Mouse (Mus musculus) heart, postnatal 0 days (tissue): ENCODE data around the gene Gm17651. TPM values are rescaled to one million over a fixed set of nuclear protein-coding genes. Genes with fewer than 3 reads are reported as not detected.

Source experiments
- ATAC-seq: fragments of 200-750 bp; cut with Nextera tagmentation; 2 replicates; pipeline ENCODE4 v1.8.0; 2017; ENCODE audit warnings: low read depth, moderate number of reproducible peaks, moderate library complexity; ENCODE audit not compliant: insufficient read depth
- DNase-seq: peaks from one replicate; pipeline ENCODE4 v3.0.0-alpha.2; 2016; ENCODE audit warnings: low spot score
- H3K27ac ChIP-seq: fragments of 300-500 bp; sonication (generic); 2 replicates; pipeline ENCODE4 v1.5.1; 2014; ENCODE audit warnings: low read depth, mild to moderate bottlenecking
- H3K27me3 ChIP-seq: fragments of 300-500 bp; sonication (generic); 2 replicates; pipeline ENCODE4 v1.6.1; 2014; ENCODE audit warnings: low read length, mixed read lengths; ENCODE audit not compliant: control insufficient read depth, insufficient read depth
- H3K36me3 ChIP-seq: fragments of 300-500 bp; sonication (generic); replicated peaks from 2 replicates; pipeline ENCODE4 v1.6.1; 2014; ENCODE audit warnings: low read length, mixed read lengths; ENCODE audit not compliant: control insufficient read depth, insufficient read depth
- H3K4me1 ChIP-seq: fragments of 300-500 bp; sonication (generic); 2 replicates; pipeline ENCODE4 v1.6.1; 2014; ENCODE audit warnings: antibody characterized with exemption; ENCODE audit not compliant: control insufficient read depth, insufficient read depth
- H3K4me2 ChIP-seq: fragments of 300-500 bp; sonication (generic); 2 replicates; pipeline ENCODE4 v1.6.1; 2014; ENCODE audit warnings: low read depth, mild to moderate bottlenecking, low read length, moderate library complexity
- H3K4me3 ChIP-seq: fragments of 300-500 bp; sonication (generic); 2 replicates; pipeline ENCODE4 v1.5.1; 2014; ENCODE audit warnings: low read depth, low read length
- H3K9ac ChIP-seq: fragments of 300-500 bp; sonication (generic); replicated peaks from 2 replicates; pipeline ENCODE4 v1.6.1; 2014; ENCODE audit warnings: low read depth, low read length, mixed read lengths
- H3K9me3 ChIP-seq: fragments of 300-500 bp; sonication (generic); replicated peaks from 2 replicates; pipeline ENCODE4 v1.6.1; 2016; ENCODE audit warnings: low read length; ENCODE audit not compliant: control insufficient read depth
- CTCF ChIP-seq: IDR thresholded peaks from 2 replicates; pipeline ENCODE4 v1.5.1; 2016; ENCODE audit warnings: antibody characterized with exemption, control low read depth, low read depth
- EP300 ChIP-seq: IDR thresholded peaks from 2 replicates; pipeline ENCODE4 v1.6.1; 2016; ENCODE audit warnings: antibody characterized with exemption, low read depth
- WGBS: fragments of 180-500 bp; shearing (Covaris S2); extraction: QIAGEN DNeasy Blood & Tissue Kit; methylation state at CpG from one replicate; pipeline ENCODE4 v1.1.7; 2014; 5-methylcytosine and 5-hydroxymethylcytosine counted together
- polyA plus RNA-seq: library from polyadenylated mRNA; unstranded; fragments of >200 nt; fragmentation: Nextera tagmentation; extraction: Ambion mirVana; gene quantifications from 2 replicates; pipeline ENCODE4 v1.2.1, GENCODE M21; 2015
- total RNA-seq: library from RNA; depleted of rRNA; stranded (reverse); fragments of >200 nt; gene quantifications from 2 replicates; pipeline ENCODE4 v1.2.3, GENCODE M21; 2014; ENCODE audit warnings: low replicate concordance

The Gm17651 gene
- total and polyA plus RNA-seq, 2 experiments from 2014 or later, result not detected

- Histone ChIP-seq H3K27ac (no peak overlapping the region), H3K4me2 (no peak overlapping the region), H3K9ac (no peak overlapping the region), H3K27me3 (no peaks in the 10 kb centered on the region), H3K4me3 (no peak overlapping the region), H3K36me3 (no peaks in the 10 kb centered on the region), H3K9me3 (no peaks in the 10 kb centered on the region), H3K4me1 (0 out of 2 replicates have a peak, but pooled peaks cover 5% of the 10 kb centered on the region)
- DNase-seq (no peak), ATAC-seq (no peak)
- TF ChIP-seq CTCF (no peak), EP300 (no peak)
- WGBS, result 87% methylated on average over 3 of the region's 3 CpGs
Measured at GRCm38 (mm10) chr3:97678416-97678815, 3.9 kb upstream of the Gm17651 start.

DNA sequence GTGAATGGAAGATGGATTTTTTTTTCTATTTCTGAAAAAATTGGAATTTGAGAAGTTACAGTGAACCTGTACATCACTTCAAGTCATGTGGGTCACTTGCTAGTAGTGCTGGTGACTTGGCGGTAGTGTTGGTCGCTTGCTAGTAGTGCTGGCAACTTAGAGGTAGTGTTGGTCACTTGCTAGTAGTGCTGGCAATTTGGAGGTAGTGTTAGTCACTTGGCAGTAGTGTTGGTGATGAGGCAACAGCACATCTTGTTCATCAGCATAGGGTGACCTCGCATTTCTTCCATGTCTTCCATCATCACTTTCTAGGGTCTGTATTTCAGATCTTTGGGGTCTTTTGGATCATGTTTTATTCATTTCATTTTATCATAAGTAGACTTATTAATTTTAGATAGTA, 1.6 kb upstream of the Gm17651 start:
- H3K9me3 ChIP-seq, result no peaks in the 10 kb centered on the region
- ATAC-seq (no peak), DNase-seq (no peak)
- TF ChIP-seq CTCF (no peak), EP300 (no peak)
- H3K9ac ChIP-seq, result no peak overlapping the region
- no peak overlapping the region for H3K27ac ChIP-seq
- H3K27me3 ChIP-seq, result no peaks in the 10 kb centered on the region
- no peak overlapping the region for H3K4me3 ChIP-seq
- H3K36me3 ChIP-seq, result peaks cover 14% of the 10 kb centered on the region
- 90% methylated on average over 3 of the region's 3 CpGs for WGBS
- H3K4me2 ChIP-seq, result no peak overlapping the region
- H3K4me1 ChIP-seq, result no peaks in the 10 kb centered on the region

GRCm38 (mm10) chr3:97667093-97667675, 7.3 kb downstream of the Gm17651 start:
- H3K4me2 ChIP-seq, result no peak overlapping the region
- peaks cover 70% of the 10 kb centered on the region for H3K36me3 ChIP-seq
- peak; percentile 22; the same call in 1 of the 2 replicates for ATAC-seq
- 33% methylated on average over 14 of the region's 14 CpGs for WGBS
- H3K9me3 ChIP-seq, result no peaks in the 10 kb centered on the region
- H3K4me3 ChIP-seq, result no peak overlapping the region
- DNase-seq, result no peak
- no peak overlapping the region for H3K27ac ChIP-seq
- H3K9ac ChIP-seq, result no peak overlapping the region
- H3K4me1 ChIP-seq, result peaks cover 12% of the 10 kb centered on the region; the same call in 1 of the 2 replicates
- TF ChIP-seq CTCF (no peak), EP300 (no peak)
- H3K27me3 ChIP-seq, result no peaks in the 10 kb centered on the region

- Histone ChIP-seq H3K27me3 (no peaks in the 10 kb centered on the region), H3K4me1 (peaks cover 12% of the 10 kb centered on the region; the same call in 1 of the 2 replicates), H3K36me3 (peaks cover 61% of the 10 kb centered on the region), H3K9ac (no peak overlapping the region), H3K4me3 (no peak overlapping the region), H3K27ac (no peak overlapping the region), H3K9me3 (no peaks in the 10 kb centered on the region), H3K4me2 (no peak overlapping the region)
- WGBS, result 47% methylated on average over 8 of the region's 8 CpGs
- TF ChIP-seq CTCF, result no peak
- no peak for TF ChIP-seq EP300
- DNase-seq (no peak), ATAC-seq (no peak)
Measured at GRCm38 (mm10) chr3:97666154-97666553, 8.3 kb downstream of the Gm17651 start.

GRCm38 (mm10) chr3:97665525-97665924, 9.0 kb downstream of the Gm17651 start:
- no peak overlapping the region for H3K27ac ChIP-seq
- no peak overlapping the region for H3K4me2 ChIP-seq
- TF ChIP-seq CTCF, result no peak
- TF ChIP-seq EP300, result no peak
- H3K4me1 ChIP-seq, result peaks cover 12% of the 10 kb centered on the region; the same call in 1 of the 2 replicates
- WGBS, result 50% methylated on average over 9 of the region's 9 CpGs
- H3K9ac ChIP-seq, result no peak overlapping the region
- peaks cover 55% of the 10 kb centered on the region for H3K36me3 ChIP-seq
- H3K4me3 ChIP-seq, result no peak overlapping the region
- DNase-seq (no peak), ATAC-seq (no peak)
- no peaks in the 10 kb centered on the region for H3K27me3 ChIP-seq
- H3K9me3 ChIP-seq, result no peaks in the 10 kb centered on the region

GRCm38 (mm10) chr3:97661206-97661605, 13.3 kb downstream of the Gm17651 start:
- no peak overlapping the region for H3K9ac ChIP-seq
- no peak for ATAC-seq
- H3K4me3 ChIP-seq, result no peak overlapping the region
- H3K4me1 ChIP-seq, result peaks cover 16% of the 10 kb centered on the region
- H3K4me2 ChIP-seq, result no peak overlapping the region
- H3K27ac ChIP-seq, result no peak overlapping the region
- TF ChIP-seq EP300 (no peak), CTCF (no peak)
- H3K9me3 ChIP-seq, result no peaks in the 10 kb centered on the region
- no peaks in the 10 kb centered on the region for H3K27me3 ChIP-seq
- 52% methylated on average over 8 of the region's 8 CpGs for WGBS
- peaks cover 37% of the 10 kb centered on the region for H3K36me3 ChIP-seq
- DNase-seq, result no peak
